Mouse (Mus musculus) lung, embryonic 14.5 days (tissue): Measurements from ENCODE around the gene Ccdc88b. TPM values are rescaled to one million over a fixed set of nuclear protein-coding genes. Genes with fewer than 3 reads are reported as not detected.
"Not testable (repeated sequence)": the region's sequence is repeated elsewhere in the genome, so short reads cannot be mapped to it uniquely, and the experiment has no call there.

Source experiments
- ATAC-seq: fragments of 200-750 bp; cut with Nextera tagmentation; 2 replicates; pipeline ENCODE4 v1.8.0; 2017; ENCODE audit warnings: mild to moderate bottlenecking, moderate TSS enrichment, moderate library complexity; ENCODE audit not compliant: insufficient read depth
- DNase-seq: peaks from one replicate; pipeline ENCODE4 v3.0.0-alpha.2; 2015
- H3K27ac ChIP-seq: fragments of 300-500 bp; sonication (generic); 2 replicates; pipeline ENCODE4 v1.5.1; 2014; ENCODE audit warnings: low read depth, mild to moderate bottlenecking, moderate library complexity
- H3K27me3 ChIP-seq: fragments of 300-500 bp; sonication (generic); 2 replicates; pipeline ENCODE4 v1.6.1; 2014; ENCODE audit warnings: low read length, control low read depth; ENCODE audit not compliant: insufficient read depth
- H3K36me3 ChIP-seq: fragments of 300-500 bp; sonication (generic); 2 replicates; pipeline ENCODE4 v1.6.1; 2014; ENCODE audit warnings: control low read depth; ENCODE audit not compliant: insufficient read depth
- H3K4me1 ChIP-seq: fragments of 300-500 bp; sonication (generic); 2 replicates; pipeline ENCODE4 v1.6.1; 2014; ENCODE audit warnings: antibody characterized with exemption, control low read depth; ENCODE audit not compliant: insufficient read depth
- H3K4me2 ChIP-seq: fragments of 300-500 bp; sonication (generic); 2 replicates; pipeline ENCODE4 v1.6.1; 2014; ENCODE audit warnings: mild to moderate bottlenecking
- H3K4me3 ChIP-seq: fragments of 300-500 bp; sonication (generic); 2 replicates; pipeline ENCODE4 v1.5.1; 2014; ENCODE audit warnings: low read depth, low read length
- H3K9ac ChIP-seq: fragments of 300-500 bp; sonication (generic); 2 replicates; pipeline ENCODE4 v1.6.1; 2014
- H3K9me3 ChIP-seq: fragments of 300-500 bp; sonication (generic); 2 replicates; pipeline ENCODE4 v1.6.1; 2016; ENCODE audit warnings: low read depth, low read length, control low read depth
- CTCF ChIP-seq: IDR thresholded peaks from 2 replicates; pipeline ENCODE4 v1.5.1; 2016; ENCODE audit warnings: antibody characterized with exemption, low read depth
- WGBS: fragments of 180-500 bp; shearing (Covaris S2); extraction: QIAGEN DNeasy Blood & Tissue Kit; methylation state at CpG from one replicate; pipeline ENCODE4 v1.1.7; 2014; 5-methylcytosine and 5-hydroxymethylcytosine counted together
- polyA plus RNA-seq: library from polyadenylated mRNA; unstranded; fragments of >200 nt; fragmentation: Nextera tagmentation; extraction: Ambion mirVana; gene quantifications from 2 replicates; pipeline ENCODE4 v1.2.1, GENCODE M21; 2014

Gene Ccdc88b
- polyA plus RNA-seq: 1.0 and 1.5 TPM in 2 replicates

DNA sequence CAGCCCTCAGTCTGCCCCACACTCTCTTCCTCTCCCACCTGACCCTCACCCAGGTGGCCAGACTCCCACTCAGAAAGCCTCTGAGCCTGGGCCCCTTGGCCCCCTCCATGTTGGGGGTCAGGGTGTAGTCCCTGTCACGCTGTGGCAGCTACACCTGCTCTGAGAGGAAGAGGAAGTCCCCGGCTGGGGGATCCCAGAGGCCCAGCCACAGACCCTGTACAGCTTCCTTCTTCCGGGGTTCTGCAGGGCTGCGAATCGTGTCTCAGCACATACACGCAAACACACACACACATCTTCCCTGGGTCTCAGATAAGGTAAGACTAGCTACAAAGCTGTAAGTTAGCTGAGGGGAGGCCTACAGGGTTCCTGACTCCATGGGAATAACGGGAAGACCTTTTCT lies at the start of gene Ccdc88b:
TSS of gene Ccdc88b (minus strand) at position 181 of the 400 bp plus-strand sequence.
- H3K4me3 ChIP-seq: no peak within 1 kb of the TSS
- DNase-seq: no peak
- 57% methylated on average over 7 of the region's 7 CpGs for WGBS
- peaks cover 12% of the 10 kb centered on the region; the same call in 1 of the 2 replicates for H3K27me3 ChIP-seq
- H3K27ac ChIP-seq: no peak within 1 kb of the TSS
- no peaks in the 10 kb centered on the region for H3K36me3 ChIP-seq
- no peak within 1 kb of the TSS for H3K9ac ChIP-seq
- no peak for TF ChIP-seq CTCF
- no peak within 1 kb of the TSS for H3K4me2 ChIP-seq
- H3K4me1 ChIP-seq: 0 out of 2 replicates have a peak, but pooled peaks cover 7% of the 10 kb centered on the region
- no peaks in the 10 kb centered on the region for H3K9me3 ChIP-seq
- ATAC-seq: no peak

DNA sequence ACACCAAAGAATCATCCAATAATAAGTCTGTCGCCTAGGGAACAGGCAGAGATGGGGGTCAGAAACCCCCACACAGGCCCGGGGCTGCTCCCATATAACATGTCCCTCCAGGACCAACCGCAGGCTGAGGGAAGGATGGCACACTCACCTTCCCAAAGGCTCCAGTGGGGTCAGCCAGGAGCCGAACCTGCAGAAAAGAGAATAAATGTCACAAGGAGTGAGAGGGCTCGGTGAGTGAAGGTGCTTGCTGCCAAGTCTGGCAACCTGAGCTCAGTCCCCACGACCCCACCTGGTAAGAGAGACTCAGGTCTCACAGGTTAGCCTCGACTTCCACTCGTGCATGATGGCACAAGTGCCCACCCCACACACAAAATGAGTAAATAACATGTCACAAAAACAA lies 49.1 kb upstream of the Ccdc88b start:
- no peaks in the 10 kb centered on the region for H3K27me3 ChIP-seq
- 88% methylated on average over 8 of the region's 8 CpGs for WGBS
- no peak for DNase-seq
- no peak overlapping the region for H3K4me2 ChIP-seq
- no peaks in the 10 kb centered on the region for H3K9me3 ChIP-seq
- H3K9ac ChIP-seq: no peak overlapping the region
- H3K4me1 ChIP-seq: no peaks in the 10 kb centered on the region
- no peak for TF ChIP-seq CTCF
- H3K36me3 ChIP-seq: peaks cover 33% of the 10 kb centered on the region
- H3K27ac ChIP-seq: no peak overlapping the region
- no peak for ATAC-seq
- no peak overlapping the region for H3K4me3 ChIP-seq

DNA sequence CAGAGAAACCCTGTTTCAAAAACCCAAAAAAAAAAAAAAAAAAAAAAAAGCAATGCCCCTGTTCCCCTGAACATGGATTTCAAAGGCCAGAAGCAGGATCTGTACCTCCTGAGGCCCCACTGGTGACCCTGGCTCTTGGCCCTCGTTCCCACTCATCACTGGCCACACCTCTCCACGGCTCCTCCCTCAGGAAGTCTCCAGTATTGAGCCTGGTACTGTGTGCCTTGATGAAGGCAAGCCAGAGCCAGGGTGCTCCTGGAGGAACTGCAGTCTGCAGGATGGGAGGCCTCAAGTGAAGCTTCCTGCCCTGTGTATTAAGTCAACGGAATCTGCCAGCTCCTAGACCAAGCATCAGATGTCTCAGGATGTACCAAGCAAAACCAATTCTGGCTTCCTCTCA lies 48.2 kb upstream of the Ccdc88b start:
- H3K27ac ChIP-seq: no peak overlapping the region
- no peak overlapping the region for H3K9ac ChIP-seq
- no peak for TF ChIP-seq CTCF
- WGBS: 71% methylated on average over 3 of the region's 3 CpGs
- ATAC-seq (no peak), DNase-seq (no peak)
- H3K4me1 ChIP-seq: no peaks in the 10 kb centered on the region
- H3K9me3 ChIP-seq: no peaks in the 10 kb centered on the region
- no peak overlapping the region for H3K4me2 ChIP-seq
- peaks cover 24% of the 10 kb centered on the region for H3K36me3 ChIP-seq
- H3K4me3 ChIP-seq: no peak overlapping the region
- no peaks in the 10 kb centered on the region for H3K27me3 ChIP-seq

DNA sequence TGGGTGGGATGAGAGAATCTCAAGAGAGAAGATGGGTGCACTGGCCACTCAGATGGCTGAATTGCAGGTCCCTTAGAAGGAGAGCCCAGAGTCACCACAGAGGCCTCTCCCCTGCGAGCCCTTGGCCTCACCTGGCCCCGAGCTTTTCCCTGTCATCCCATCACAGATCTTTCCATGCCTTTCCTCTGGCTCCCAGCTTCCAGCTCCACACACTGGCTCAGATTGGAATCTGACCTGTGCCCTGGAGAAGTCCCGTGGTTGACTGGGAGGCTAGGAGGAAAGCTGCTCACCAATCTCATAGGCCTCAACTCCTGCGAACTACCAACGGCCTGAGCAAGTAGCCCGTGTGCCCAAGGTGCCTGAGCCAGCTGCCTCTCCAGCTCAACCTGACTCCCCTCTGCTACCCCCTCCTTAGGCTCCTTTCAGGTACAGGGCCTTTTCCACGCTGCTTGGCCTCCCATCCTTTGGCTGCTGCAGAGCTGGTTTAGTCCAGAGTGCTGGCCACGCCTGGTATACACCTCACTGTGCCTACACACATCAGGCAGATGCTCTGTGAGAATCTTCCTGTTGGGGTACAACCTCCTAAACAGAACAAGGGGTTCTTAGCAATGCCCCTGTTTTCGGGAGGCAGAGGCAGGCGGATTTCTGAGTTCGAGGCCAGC lies 47.6 kb upstream of the Ccdc88b start:
- DNase-seq: no peak
- no peak overlapping the region for H3K27ac ChIP-seq
- H3K27me3 ChIP-seq: no peaks in the 10 kb centered on the region
- ATAC-seq: no peak
- no peak overlapping the region for H3K4me3 ChIP-seq
- H3K4me2 ChIP-seq: no peak overlapping the region
- no peaks in the 10 kb centered on the region for H3K9me3 ChIP-seq
- H3K36me3 ChIP-seq: peaks cover 24% of the 10 kb centered on the region
- no peak for TF ChIP-seq CTCF
- H3K9ac ChIP-seq: no peak overlapping the region
- WGBS: 86% methylated on average over 11 of the region's 11 CpGs
- H3K4me1 ChIP-seq: no peaks in the 10 kb centered on the region

DNA sequence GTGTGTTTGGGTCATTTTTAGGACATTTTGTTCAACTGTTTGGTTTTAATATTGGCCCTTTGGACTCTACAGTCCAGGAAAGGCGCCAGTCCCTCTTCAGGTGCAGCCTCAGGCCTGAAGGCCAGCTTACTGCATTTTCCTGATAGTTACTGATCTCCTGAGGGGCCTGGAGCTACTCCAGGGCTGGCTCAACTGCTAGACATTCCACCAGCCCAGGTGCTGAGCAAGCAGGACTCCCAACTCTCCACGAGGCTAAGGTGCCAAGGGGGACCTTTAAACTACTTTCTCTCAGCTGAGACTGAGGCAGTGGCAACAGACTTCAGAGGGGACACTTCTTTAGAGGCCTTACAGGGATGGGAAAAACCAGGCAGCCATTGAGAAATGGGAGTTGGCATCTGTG lies 46.8 kb upstream of the Ccdc88b start:
- no peak overlapping the region for H3K9ac ChIP-seq
- no peaks in the 10 kb centered on the region for H3K27me3 ChIP-seq
- H3K27ac ChIP-seq: no peak overlapping the region
- DNase-seq (no peak), ATAC-seq (no peak)
- WGBS: 72% methylated on average over 2 of the region's 2 CpGs
- no peaks in the 10 kb centered on the region for H3K9me3 ChIP-seq
- H3K36me3 ChIP-seq: peaks cover 24% of the 10 kb centered on the region
- no peaks in the 10 kb centered on the region for H3K4me1 ChIP-seq
- H3K4me2 ChIP-seq: no peak overlapping the region
- no peak for TF ChIP-seq CTCF
- H3K4me3 ChIP-seq: no peak overlapping the region

DNA sequence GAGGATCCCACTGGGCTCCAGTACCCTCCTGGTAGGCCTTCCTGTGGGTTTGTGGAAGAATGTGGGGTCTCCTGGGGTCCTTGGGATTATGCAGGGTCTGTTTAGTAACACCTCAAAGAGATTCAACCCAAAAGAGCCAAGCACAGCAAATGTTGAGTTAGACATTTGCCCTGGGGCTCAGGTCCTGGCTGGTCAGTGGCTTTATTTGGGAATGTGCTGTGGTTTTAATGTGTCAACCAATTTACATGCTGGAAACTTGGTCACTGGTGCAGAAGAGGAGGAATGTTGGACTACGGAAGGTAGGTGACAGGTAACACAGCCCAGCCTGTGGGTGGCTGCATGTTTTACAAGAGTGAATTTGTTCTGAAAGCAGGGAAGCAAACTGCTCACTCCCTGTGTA lies 45.0 kb upstream of the Ccdc88b start:
- Histone ChIP-seq H3K9me3 (no peaks in the 10 kb centered on the region), H3K27ac (no peak overlapping the region), H3K9ac (no peak overlapping the region), H3K4me3 (no peak overlapping the region), H3K27me3 (no peaks in the 10 kb centered on the region), H3K4me1 (no peaks in the 10 kb centered on the region), H3K36me3 (peaks cover 24% of the 10 kb centered on the region), H3K4me2 (no peak overlapping the region)
- DNase-seq: no peak
- ATAC-seq: no peak
- WGBS: 94% methylated on average over 1 of the region's 1 CpGs
- no peak for TF ChIP-seq CTCF

DNA sequence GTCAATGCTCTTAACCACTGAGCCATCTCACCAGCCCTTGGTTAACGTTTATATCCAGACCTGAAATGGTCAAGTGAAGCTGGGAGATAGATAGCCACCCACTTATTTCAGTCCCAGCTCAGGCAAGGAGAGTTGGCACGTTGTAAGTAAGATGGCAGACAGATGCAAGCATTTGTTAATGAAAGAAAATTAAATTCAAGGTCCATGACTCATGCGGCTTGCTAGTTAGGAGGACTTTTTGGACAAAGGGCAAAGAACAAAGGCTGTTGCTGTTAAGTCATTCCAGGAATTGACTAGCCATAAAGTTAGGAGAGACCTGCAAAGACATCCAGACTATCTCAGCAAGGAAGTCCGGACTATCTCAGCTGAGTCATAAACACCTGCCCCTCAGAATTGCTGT lies 41.6 kb upstream of the Ccdc88b start:
- no peak for ATAC-seq
- DNase-seq: no peak
- Histone ChIP-seq H3K27ac (no peak overlapping the region), H3K9ac (no peak overlapping the region), H3K27me3 (no peaks in the 10 kb centered on the region), H3K9me3 (no peaks in the 10 kb centered on the region), H3K4me2 (no peak overlapping the region), H3K4me3 (no peak overlapping the region), H3K36me3 (no peaks in the 10 kb centered on the region), H3K4me1 (no peaks in the 10 kb centered on the region)
- WGBS: 79% methylated on average over 4 of the region's 4 CpGs
- no peak for TF ChIP-seq CTCF

DNA sequence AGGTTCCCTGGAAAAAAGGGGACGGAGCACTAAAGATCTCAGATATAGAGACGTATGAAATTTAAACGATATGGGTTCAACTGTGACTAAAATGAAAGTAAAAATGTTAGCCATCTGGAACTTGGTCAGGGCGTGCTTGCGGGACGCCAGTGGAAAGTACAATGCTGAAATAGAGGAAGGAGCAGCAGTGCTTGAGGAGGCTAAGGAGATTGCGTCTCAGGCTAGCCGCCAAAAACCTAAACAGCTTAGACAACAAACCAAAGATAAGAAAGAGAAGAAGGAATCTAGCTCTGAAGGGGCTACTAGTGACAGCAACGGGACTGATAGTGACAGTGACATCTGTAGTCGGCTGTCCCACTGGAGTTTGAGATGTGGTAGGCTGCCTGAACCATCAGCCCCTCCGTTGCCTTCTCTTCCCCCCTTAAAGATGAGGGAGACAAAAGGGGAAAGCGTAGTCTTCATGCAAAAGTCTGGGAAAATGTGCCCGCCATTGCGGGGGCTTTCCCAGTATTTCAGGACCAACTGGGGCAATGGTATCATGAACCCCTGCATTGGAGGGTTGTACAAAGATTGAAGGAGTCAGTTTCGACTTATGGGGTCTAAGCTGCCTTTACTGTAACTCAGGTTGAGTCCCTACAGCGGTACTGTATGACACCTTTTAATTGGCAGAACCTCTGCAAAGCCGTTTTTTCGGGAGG lies 37.7 kb upstream of the Ccdc88b start:
- not testable (repeated sequence) for DNase-seq, H3K27me3 ChIP-seq, H3K4me3 ChIP-seq, ATAC-seq, H3K4me2 ChIP-seq, H3K9ac ChIP-seq, H3K9me3 ChIP-seq, H3K36me3 ChIP-seq, H3K27ac ChIP-seq, H3K4me1 ChIP-seq
- 80% methylated on average over 18 of the region's 18 CpGs for WGBS
